Mouse (Mus musculus) cerebellum, adult 8-10 months (tissue): Measurements from ENCODE around the gene Slc25a25.

Experiments
- DNase-seq: peaks from one replicate; pipeline ENCODE4 v3.0.0; 2022

Slc25a25 gene

GRCm38 (mm10) chr2:32458300-32458699 is 7.1 kb upstream of the Slc25a25 start:
- DNase-seq, result no peak

DNA sequence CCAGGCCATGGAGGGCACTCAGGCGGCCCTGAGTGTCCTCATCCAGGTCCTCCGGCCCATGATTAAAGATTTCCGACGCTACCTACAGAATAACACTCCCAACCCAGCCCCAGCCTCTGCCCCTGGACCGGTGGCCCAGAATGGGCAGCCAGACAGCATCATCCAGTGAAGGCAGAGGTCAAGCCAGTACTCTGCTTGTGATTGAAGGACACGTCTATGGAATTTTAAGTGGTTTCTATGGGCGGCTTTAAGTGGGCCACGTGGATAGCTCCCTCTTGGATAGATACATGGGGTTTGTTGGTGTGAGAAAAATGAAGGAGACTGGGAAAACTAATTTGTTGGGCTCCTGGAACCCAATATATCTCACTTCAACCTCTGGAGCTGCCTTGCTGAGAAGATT is 3.9 kb upstream of the Slc25a25 start:
- no peak for DNase-seq

DNA sequence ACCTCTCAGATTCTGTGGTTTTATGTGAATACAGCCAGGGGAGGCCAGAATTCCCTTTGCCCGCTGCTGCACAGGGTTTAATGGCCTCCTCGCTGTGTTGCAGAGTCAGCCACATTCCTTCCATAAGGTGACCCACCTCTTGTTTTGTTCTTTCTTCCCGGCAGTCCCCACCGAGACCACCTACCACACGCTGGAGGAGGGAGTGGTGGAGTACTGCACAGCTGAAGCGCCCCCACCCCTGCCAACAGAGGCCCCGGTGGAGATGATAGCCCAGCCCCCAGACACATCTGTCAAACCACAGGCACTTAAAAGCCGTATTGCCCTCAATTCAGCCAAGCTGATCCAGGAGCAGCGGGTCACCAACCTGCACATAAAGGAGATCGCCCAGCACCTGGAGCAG is 3.4 kb upstream of the Slc25a25 start:
- DNase-seq, result no peak

- no peak for DNase-seq
Measured at GRCm38 (mm10) chr2:32453641-32454303, 2.5 kb upstream of the Slc25a25 start.

GRCm38 (mm10) chr2:32452441-32452971 is 1.3 kb upstream of the Slc25a25 start:
- DNase-seq, result peak; percentile 40

DNA sequence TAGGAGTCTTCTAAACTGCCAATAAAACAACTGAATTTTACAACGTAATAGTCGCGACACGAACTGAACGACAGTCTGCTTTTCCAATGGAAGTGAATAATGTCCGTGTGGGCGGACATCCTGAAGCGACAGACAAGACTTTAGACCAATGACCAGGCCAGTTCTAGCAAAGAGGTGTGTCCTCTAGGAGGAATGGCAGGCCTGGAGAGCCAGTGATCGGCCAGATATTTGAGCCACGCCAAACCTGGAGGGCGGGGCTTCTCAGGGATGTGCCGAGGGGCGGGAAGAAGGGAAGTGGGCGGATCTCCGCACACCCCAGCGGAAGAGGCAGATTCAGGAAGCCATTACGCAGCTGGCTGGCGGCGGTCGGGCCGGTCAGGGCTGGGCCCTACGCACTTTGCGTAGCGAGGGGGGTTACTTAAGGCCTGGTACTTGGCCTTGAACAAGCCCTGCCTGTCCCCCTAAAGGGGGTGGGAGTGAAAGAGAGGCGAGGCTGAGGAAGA is 676 bp upstream of the Slc25a25 start:
- peak; percentile 99 for DNase-seq

DNA sequence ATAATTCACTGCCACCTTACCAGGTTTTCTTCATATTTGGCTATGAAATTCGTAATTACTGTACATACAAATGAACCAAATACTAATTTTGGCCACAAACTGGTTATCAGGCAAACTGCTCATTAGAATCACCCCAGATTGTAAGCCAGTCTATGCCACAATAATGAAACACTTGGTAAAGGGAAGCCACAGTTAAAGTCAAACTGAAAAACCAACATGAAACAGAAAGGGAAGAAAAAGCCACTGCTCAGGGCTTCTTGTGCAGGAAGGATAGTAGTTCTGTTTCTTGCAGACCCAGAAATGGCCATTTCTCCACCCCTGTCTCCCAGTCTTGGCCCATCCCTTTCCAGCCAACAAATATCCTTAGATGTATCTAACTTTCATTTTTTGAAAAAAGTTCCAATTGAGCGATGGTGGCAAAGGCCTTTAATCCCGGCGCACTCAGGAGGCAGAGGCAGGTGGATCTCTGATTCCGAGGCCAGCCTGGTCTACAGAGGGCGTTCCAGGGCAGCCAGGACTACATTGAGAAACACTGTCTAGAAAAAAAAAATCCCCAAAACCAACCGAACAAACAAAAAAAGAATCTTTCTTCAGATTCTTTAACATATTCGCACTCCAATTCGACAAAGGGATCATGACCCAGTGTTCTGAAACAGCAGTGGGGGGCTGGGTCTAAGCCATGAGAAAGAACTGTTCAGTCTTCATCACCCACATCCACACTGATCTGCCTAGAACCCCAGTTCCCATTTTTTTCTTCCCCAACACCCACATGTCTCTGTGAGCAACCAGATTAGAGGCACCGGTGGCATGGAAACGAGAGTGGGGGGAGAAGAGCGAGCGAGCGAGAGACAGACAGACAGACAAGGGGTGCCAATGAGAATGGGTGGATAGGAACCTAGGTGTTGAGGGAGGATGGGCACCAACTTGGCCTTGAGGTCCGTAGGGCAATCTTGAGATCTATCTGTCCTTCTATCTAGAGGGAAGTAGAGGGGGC is 1.2 kb downstream of the Slc25a25 start, which contains the start of gene Naif1:
Gene Naif1, plus strand, starts transcription at position 697 of the 994 bp plus-strand sequence.
- DNase-seq, result no peak

GRCm38 (mm10) chr2:32448480-32448879 is 2.8 kb downstream of the Slc25a25 start:
- no peak for DNase-seq

DNA sequence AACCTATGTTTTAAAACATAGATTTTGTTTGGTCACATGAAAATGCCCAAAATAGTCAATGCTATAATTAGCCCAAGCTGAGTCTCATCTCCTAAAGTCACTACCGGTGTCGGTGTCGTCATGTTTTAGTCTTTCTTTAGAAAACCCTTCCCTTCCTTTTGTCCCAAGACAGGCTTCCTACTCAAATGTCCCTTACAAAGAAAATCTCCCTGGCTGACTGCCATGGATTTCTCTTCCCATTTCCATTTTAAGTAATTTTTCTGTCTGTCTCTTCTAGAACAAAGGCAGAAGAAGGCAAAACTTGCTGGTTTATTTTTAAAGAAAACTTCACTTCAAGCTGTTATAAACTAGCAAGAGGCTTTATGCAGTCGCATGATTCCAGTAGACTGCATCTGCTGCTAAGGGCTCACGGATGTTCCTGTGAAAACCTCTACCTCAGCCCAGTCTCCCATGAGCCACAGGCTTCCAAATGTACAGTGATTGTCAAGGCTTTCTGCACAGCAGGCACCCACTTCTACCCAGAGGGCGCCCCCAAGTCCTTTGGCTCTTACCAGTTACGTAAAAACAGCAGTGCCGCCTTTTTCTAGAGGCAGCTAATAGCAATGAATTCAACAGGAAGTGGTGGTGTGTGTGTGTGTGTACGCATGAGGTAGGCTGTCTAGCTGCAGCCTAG is 3.8 kb downstream of the Slc25a25 start:
- no peak for DNase-seq

GRCm38 (mm10) chr2:32445535-32445934 is 5.7 kb downstream of the Slc25a25 start:
- DNase-seq, result no peak

GRCm38 (mm10) chr2:32441550-32441949 is 9.7 kb downstream of the Slc25a25 start:
- no peak for DNase-seq

- no peak for DNase-seq
Measured at GRCm38 (mm10) chr2:32440632-32441031, 10.6 kb downstream of the Slc25a25 start.

DNA sequence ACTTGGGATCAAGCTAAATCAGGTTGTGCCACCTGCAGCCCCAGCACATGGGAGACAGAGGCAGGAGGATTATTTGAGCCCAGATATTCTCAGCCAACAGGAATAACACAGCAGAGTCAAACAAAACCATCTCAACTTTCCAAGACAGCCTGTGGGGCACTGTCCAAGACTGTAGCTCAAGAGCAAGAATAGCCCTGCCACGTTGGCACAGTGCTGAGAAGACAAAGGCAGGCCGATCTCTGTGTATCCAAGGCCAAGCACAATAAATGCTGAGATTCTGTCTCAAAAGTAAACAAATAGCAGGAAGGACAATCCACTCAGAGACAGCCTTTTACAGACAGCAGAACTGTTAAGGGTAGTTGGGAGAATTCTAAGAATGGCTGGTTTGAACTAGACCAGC is 11.1 kb downstream of the Slc25a25 start:
- no peak for DNase-seq

GRCm38 (mm10) chr2:32439177-32439576 is 12.1 kb downstream of the Slc25a25 start:
- DNase-seq, result no peak

DNA sequence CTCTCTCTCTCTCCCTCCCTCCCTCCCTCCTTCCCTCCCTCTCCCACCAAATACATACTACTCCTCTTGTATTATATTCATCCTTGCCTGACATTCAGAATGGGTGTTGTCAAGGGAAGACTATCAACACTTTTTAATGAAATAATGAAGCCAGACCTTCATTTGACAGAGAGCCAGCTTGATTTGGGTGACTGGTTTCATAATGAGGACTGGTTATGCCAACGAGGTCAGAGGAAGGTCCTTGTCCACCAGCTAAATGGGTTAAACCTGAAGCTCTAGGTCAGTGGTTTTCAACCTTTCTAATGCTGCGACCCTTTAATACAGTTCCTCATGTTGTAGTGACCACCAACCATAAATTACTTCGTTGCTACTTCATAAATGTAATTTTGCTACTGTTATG is 12.5 kb downstream of the Slc25a25 start:
- no peak for DNase-seq

DNA sequence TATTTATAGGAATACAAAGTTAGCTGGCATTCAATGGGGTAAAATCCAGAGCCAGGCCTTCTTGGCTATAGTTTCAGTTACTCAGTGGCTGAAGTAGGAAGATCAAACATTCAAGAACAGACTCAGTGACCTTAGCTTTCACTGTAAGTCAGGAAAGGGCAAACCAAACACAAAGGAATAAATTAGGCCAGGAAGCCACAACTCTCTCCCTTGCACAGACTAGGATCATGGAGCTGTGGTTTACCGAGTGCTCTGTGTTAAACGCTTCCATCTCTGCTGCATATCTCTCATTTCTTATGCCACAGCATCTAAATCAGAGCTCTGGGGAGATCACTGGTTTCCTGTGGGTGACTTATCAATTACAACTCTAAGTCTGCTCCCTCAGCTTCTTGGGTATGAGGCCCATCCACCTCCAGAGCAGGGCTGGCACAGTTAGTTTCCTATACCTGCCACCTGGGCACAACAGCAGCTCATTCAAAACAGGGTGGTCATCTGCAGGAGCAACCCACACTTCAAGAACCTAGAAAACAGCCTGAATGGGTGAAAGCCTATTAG is 13.6 kb downstream of the Slc25a25 start:
- DNase-seq, result no peak

DNA sequence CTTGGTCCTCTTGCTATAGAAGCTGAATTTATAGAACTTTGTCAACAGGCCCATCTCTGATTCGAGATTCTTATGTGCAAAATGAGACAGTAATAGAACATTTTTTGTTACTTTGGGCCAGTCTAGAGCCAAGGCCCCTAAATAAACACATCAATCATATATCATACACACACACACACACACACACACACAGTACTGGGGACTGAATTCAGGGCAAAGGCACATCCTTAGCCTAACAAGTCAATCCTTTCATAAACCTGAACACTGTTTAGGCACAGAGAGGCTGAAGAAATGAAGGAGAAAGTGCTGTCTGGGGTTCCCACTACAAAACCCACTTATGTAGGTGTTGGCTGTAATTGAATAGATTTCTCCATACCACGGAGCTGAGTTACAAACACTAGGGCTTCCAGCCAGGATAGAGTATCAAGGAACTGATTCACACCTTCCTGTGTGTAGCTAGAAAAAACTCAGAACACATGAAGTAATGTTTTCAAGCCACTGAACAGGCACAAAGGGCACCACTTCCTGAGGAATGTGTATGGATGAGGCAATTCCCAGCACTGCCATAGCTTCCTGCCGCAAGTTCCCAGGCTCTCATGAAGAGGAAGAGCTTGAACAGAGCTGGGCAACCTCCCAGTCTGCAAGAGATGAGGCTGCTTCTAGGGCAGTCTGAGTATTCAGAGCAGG is 14.4 kb downstream of the Slc25a25 start:
- no peak for DNase-seq

DNA sequence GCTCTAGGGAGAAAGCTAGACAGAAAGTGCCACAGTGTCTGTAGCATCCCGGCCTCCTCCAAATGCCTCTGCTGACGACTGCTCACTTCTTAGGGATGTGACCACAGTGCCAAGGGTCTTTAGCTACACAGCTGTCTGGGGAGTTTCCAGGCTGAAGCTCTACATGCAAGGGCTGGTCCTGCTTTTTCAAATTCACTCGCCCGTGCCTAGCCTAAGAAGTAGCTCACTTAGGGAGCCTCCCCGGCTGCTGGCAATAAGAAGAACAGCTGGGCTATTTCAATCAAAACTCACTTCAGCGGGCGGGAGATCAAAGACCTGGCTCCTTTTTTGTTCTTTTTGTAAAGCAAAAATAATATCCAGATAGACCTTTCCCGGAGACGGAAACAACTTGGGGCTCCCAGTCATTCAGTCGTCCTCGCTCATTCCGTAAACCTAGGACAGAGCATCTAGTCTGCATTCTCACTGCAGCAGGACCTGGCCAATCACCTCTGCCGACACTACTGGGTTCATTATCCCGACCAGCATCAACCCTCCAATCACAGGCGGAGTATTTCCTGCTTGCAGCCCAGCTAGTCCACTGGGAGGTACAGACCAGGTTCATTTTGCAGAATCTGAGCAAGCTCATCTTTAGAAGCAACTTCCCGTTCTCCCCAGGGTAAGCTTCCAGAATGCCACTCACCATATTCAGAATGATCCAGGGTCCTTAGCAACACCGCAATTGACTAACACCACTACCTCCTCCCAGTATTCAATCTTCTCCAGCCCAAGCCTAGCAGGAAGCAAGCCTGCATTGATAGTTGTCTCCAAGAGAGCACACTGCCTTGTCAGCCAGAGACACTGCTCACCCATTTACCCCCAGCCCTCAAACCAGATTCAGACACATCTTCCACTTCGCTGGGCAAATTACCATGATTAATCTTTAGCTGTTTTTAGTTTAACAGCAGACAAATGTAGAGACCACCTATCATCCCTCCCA is 20.3 kb downstream of the Slc25a25 start:
- DNase-seq, result peak; percentile 90

GRCm38 (mm10) chr2:32429215-32429891 is 21.9 kb downstream of the Slc25a25 start:
- no peak for DNase-seq

DNA sequence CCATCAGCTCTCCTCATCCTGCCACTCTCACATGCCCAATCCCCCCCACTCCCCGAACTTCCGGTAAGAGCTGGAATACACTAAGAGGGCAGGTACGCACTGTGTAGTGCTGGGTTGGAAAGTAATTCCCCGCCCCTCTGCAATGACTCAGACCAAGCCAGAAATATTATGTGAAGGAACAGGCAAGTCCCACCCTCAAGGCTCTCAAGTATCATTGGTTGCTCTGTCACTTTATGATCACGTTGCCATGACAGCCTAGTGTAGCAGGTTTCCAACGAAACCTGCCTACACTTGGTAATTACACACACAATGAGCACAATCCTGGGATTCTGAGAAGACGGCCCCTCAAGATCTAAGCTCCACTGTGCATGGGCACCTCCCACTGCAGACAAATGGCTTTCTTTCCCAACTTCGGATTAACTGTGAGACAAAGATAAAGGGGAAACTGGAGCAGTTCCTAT is 23.0 kb downstream of the Slc25a25 start:
- no peak for DNase-seq
